Mouse (Mus musculus): ENCODE data around the gene Btbd9. TPM values are rescaled to one million over a fixed set of nuclear protein-coding genes. Genes with fewer than 3 reads are reported as not detected.

Gene Btbd9
- polyA plus RNA-seq, 1 experiment from 2014 or later = 40.6 TPM

DNA sequence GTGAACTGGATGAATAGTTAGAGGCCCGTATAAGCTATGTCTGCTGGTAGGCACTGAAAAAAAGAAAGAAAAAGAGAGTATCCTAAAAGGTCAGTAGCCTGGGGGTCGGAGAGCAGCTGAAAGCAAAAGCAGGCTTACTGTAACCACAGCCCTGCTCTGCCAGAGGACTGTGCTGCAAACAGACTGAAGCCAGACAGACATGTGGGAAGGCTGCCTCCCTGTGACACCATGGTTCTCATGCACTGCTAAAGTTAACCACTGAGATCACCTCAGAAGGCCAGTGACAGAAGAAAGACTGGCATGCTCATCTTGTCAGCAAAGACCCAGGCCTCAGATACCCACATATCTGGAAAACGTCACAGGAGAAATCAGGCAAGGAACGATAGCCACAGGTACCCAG is 317.8 kb downstream of the Btbd9 start:
- Histone ChIP-seq H3K27me3 (replicated peaks; ENCODE audit: insufficient read depth, low read length) (no peaks in the 10 kb centered on the region), H3K9ac (replicated peaks; ENCODE audit: low read depth) (no peak overlapping the region), H3K4me3 (ENCODE audit: low read depth, low read length) (no peak overlapping the region), H3K27ac (ENCODE audit: low read length) (no peak overlapping the region), H3K9me3 (ENCODE audit: low read length) (no peaks in the 10 kb centered on the region), H3K4me2 (replicated peaks; ENCODE audit: low read depth, low read length) (no peak overlapping the region), H3K4me1 (ENCODE audit: insufficient read depth, low read depth, low read length) (peaks cover 6% of the 10 kb centered on the region; the same call in 1 of the 2 replicates), H3K36me3 (ENCODE audit: insufficient read depth, low read length) (no peaks in the 10 kb centered on the region)
- DNase-seq (ENCODE audit: low spot score) (no peak), ATAC-seq (no peak)
- TF ChIP-seq EP300 (IDR thresholded peaks at IDR 0.05) (no peak), CTCF (IDR thresholded peaks at IDR 0.05) (no peak)
- WGBS = 76% methylated on average over 4 of the region's 4 CpGs

- no peak for ATAC-seq
Measured at GRCm38 (mm10) chr17:30255928-30256560, 320.2 kb downstream of the Btbd9 start.

GRCm38 (mm10) chr17:30253924-30254323 is 322.4 kb downstream of the Btbd9 start:
- ATAC-seq (no peak), DNase-seq (ENCODE audit: low spot score) (no peak)
- Histone ChIP-seq H3K4me2 (replicated peaks; ENCODE audit: low read depth, low read length) (no peak overlapping the region), H3K9me3 (ENCODE audit: low read length) (no peaks in the 10 kb centered on the region), H3K27me3 (replicated peaks; ENCODE audit: insufficient read depth, low read length) (no peaks in the 10 kb centered on the region), H3K36me3 (ENCODE audit: insufficient read depth, low read length) (no peaks in the 10 kb centered on the region), H3K27ac (ENCODE audit: low read length) (no peak overlapping the region), H3K9ac (replicated peaks; ENCODE audit: low read depth) (no peak overlapping the region), H3K4me1 (ENCODE audit: insufficient read depth, low read depth, low read length) (no peaks in the 10 kb centered on the region), H3K4me3 (ENCODE audit: low read depth, low read length) (no peak overlapping the region)
- WGBS = 57% methylated on average over 7 of the region's 7 CpGs
- no peak for TF ChIP-seq EP300 (IDR thresholded peaks at IDR 0.05)
- no peak for TF ChIP-seq CTCF (IDR thresholded peaks at IDR 0.05)

More at GRCm38 (mm10) chr17:30255928-30256560, 320.2 kb downstream of the Btbd9 start:
- no peaks in the 10 kb centered on the region for H3K9me3 ChIP-seq (ENCODE audit: low read length)
- no peak overlapping the region for H3K4me3 ChIP-seq (ENCODE audit: low read depth, low read length)
- H3K4me1 ChIP-seq (ENCODE audit: insufficient read depth, low read depth, low read length) = no peaks in the 10 kb centered on the region
- no peaks in the 10 kb centered on the region for H3K27me3 ChIP-seq (replicated peaks; ENCODE audit: insufficient read depth, low read length)
- no peak for TF ChIP-seq CTCF (IDR thresholded peaks at IDR 0.05)
- TF ChIP-seq EP300 (IDR thresholded peaks at IDR 0.05) = no peak
- H3K27ac ChIP-seq (ENCODE audit: low read length) = no peak overlapping the region
- H3K9ac ChIP-seq (replicated peaks; ENCODE audit: low read depth) = no peak overlapping the region
- no peaks in the 10 kb centered on the region for H3K36me3 ChIP-seq (ENCODE audit: insufficient read depth, low read length)
- DNase-seq (ENCODE audit: low spot score) = no peak
- WGBS = 83% methylated on average over 8 of the region's 8 CpGs
- no peak overlapping the region for H3K4me2 ChIP-seq (replicated peaks; ENCODE audit: low read depth, low read length)

GRCm38 (mm10) chr17:30253028-30253427 is 323.3 kb downstream of the Btbd9 start:
- Histone ChIP-seq H3K27ac (ENCODE audit: low read length) (no peak overlapping the region), H3K4me3 (ENCODE audit: low read depth, low read length) (no peak overlapping the region), H3K36me3 (ENCODE audit: insufficient read depth, low read length) (no peaks in the 10 kb centered on the region), H3K9me3 (ENCODE audit: low read length) (no peaks in the 10 kb centered on the region), H3K4me2 (replicated peaks; ENCODE audit: low read depth, low read length) (no peak overlapping the region), H3K9ac (replicated peaks; ENCODE audit: low read depth) (no peak overlapping the region), H3K27me3 (replicated peaks; ENCODE audit: insufficient read depth, low read length) (no peaks in the 10 kb centered on the region), H3K4me1 (ENCODE audit: insufficient read depth, low read depth, low read length) (no peaks in the 10 kb centered on the region)
- WGBS = 89% methylated on average over 5 of the region's 5 CpGs
- no peak for ATAC-seq
- TF ChIP-seq EP300 (IDR thresholded peaks at IDR 0.05) (no peak), CTCF (IDR thresholded peaks at IDR 0.05) (no peak)
- DNase-seq (ENCODE audit: low spot score) = no peak

DNA sequence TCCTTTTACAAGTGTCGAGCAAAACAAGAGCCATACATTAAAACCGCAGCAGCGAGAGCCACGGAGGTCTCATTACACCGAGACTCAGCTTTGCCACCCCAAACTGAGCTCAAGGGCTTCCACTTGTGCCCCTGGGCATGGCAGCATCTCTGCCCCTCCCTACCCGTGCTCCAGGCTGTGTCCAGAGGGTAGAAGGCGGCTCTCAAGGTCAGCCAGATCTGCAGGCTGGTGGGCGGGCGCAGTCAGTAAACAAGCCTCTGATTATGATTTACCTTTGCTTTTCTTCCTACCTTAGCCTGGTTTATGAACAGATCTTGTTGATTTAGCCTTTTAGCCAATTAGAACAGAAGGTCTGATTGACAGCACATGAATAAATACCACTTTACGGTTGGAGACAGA is 331.0 kb downstream of the Btbd9 start:
- no peak for ATAC-seq

DNA sequence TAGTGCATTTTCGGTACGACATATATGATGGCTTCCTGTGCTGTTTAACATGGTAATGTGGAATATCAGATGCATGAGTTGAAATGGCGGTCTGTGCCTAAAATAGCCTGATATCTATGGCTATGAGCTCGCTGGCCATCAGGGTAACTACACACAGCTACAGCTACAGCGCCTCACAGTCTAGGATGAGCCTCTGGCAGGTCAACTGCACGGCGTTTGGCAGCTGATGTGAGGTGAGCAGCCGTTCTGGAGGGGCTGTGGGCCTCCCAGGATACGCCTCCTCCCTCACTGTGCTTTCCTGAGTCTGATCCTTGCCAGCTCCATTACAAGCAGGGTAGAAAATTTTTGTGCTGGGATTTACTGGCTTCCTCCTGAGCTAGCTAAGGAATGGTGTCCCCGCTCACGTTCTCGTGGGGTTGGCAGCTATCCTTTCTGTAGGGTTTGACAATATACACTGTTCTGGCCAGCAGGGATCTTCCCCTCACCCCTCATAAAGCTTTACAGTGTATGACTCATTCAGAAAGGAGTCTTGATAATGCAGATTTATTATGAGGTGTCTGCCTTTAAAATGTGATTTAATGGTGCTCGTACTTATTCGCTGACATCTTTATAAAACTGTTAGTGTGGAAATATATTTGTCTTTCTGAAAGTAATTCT is 331.5 kb downstream of the Btbd9 start:
- WGBS = 80% methylated on average over 14 of the region's 14 CpGs
- no peak for DNase-seq (ENCODE audit: low spot score)

More for the DNA sequence above, 331.0 kb downstream of the Btbd9 start:
- Histone ChIP-seq H3K4me3 (ENCODE audit: low read depth, low read length) (no peak overlapping the region), H3K9ac (replicated peaks; ENCODE audit: low read depth) (no peak overlapping the region), H3K36me3 (ENCODE audit: insufficient read depth, low read length) (no peaks in the 10 kb centered on the region), H3K27ac (ENCODE audit: low read length) (no peak overlapping the region), H3K27me3 (replicated peaks; ENCODE audit: insufficient read depth, low read length) (no peaks in the 10 kb centered on the region), H3K4me2 (replicated peaks; ENCODE audit: low read depth, low read length) (no peak overlapping the region), H3K9me3 (ENCODE audit: low read length) (no peaks in the 10 kb centered on the region), H3K4me1 (ENCODE audit: insufficient read depth, low read depth, low read length) (peaks cover 5% of the 10 kb centered on the region; the same call in 1 of the 2 replicates)
- 76% methylated on average over 10 of the region's 10 CpGs for WGBS
- no peak for DNase-seq (ENCODE audit: low spot score)
- no peak for TF ChIP-seq EP300 (IDR thresholded peaks at IDR 0.05)

More for the DNA sequence above, 331.5 kb downstream of the Btbd9 start:
- H3K4me2 ChIP-seq (replicated peaks; ENCODE audit: low read depth, low read length) = no peak overlapping the region
- peaks cover 5% of the 10 kb centered on the region; the same call in 1 of the 2 replicates for H3K4me1 ChIP-seq (ENCODE audit: insufficient read depth, low read depth, low read length)
- H3K9ac ChIP-seq (replicated peaks; ENCODE audit: low read depth) = no peak overlapping the region
- no peak for TF ChIP-seq EP300 (IDR thresholded peaks at IDR 0.05)
- TF ChIP-seq CTCF (IDR thresholded peaks at IDR 0.05) = no peak
- no peak overlapping the region for H3K4me3 ChIP-seq (ENCODE audit: low read depth, low read length)
- H3K27ac ChIP-seq (ENCODE audit: low read length) = no peak overlapping the region
- no peaks in the 10 kb centered on the region for H3K9me3 ChIP-seq (ENCODE audit: low read length)
- no peaks in the 10 kb centered on the region for H3K36me3 ChIP-seq (ENCODE audit: insufficient read depth, low read length)
- no peaks in the 10 kb centered on the region for H3K27me3 ChIP-seq (replicated peaks; ENCODE audit: insufficient read depth, low read length)
- no peak for ATAC-seq
